Mouse (Mus musculus) MEL (cell line): ENCODE results near the gene Mrps27.

Experiments
- CHD1 ChIP-seq: IDR thresholded peaks from 2 replicates; pipeline ENCODE4 v1.6.1; 2012; ENCODE audit warnings: low read depth, mild to moderate bottlenecking, inconsistent platforms, low read length, improper control_type of control experiment
- CTCF ChIP-seq, 3 experiments: IDR thresholded peaks in 2 of 3; conservative IDR thresholded peaks in 1 of 3; 2 replicates each; pipeline ENCODE4 v1.5.1; 2011 to 2012; ENCODE audit warnings: low read length in 3 of 3, low read depth in 2 of 3, mild to moderate bottlenecking in 2 of 3, improper control_type of control experiment in 1 of 3, inconsistent platforms in 1 of 3, mixed read lengths in 1 of 3, moderate library complexity in 1 of 3; ENCODE audit not compliant: control insufficient read depth in 1 of 3, insufficient read depth in 1 of 3, poor library complexity in 1 of 3, severe bottlenecking in 1 of 3
- EP300 ChIP-seq, 2 experiments: IDR thresholded peaks; 2 replicates each; pipeline ENCODE4 v1.6.1; 2011; ENCODE audit warnings: improper control_type of control experiment in 2 of 2, low read length in 2 of 2, low read depth in 1 of 2, mild to moderate bottlenecking in 1 of 2
- ETS1 ChIP-seq: IDR thresholded peaks from 2 replicates; pipeline ENCODE4 v1.6.1; 2012; ENCODE audit warnings: low read depth, mild to moderate bottlenecking, inconsistent platforms, low read length, improper control_type of control experiment, moderate library complexity
- GATA1 ChIP-seq: IDR thresholded peaks from 2 replicates; pipeline ENCODE4 v1.6.1; 2011; ENCODE audit warnings: low read depth, low read length, improper control_type of control experiment
- HCFC1 ChIP-seq: IDR thresholded peaks from 2 replicates; pipeline ENCODE4 v1.6.1; 2012; ENCODE audit warnings: low read depth, mild to moderate bottlenecking, inconsistent platforms, low read length, improper control_type of control experiment, moderate library complexity
- JUND ChIP-seq: IDR thresholded peaks from 2 replicates; pipeline ENCODE4 v1.6.1; 2011; ENCODE audit warnings: low read depth, mild to moderate bottlenecking, improper control_type of control experiment, low read length
- MYC ChIP-seq: IDR thresholded peaks from 2 replicates; pipeline ENCODE4 v1.6.1; 2011; ENCODE audit warnings: low read depth, mild to moderate bottlenecking, low read length, improper control_type of control experiment, moderate library complexity
- POLR2A ChIP-seq, 2 experiments: IDR thresholded peaks; 2 replicates each; pipeline ENCODE4 v1.6.1; 2011 to 2012; ENCODE audit warnings: low read length in 2 of 2, mild to moderate bottlenecking in 2 of 2, control low read depth in 1 of 2, improper control_type of control experiment in 1 of 2, low read depth in 1 of 2, moderate library complexity in 1 of 2; ENCODE audit not compliant: control insufficient read depth in 1 of 2, insufficient read depth in 1 of 2, poor library complexity in 1 of 2
- POLR2AphosphoS2 ChIP-seq: IDR thresholded peaks from 2 replicates; pipeline ENCODE4 v1.6.1; 2011; ENCODE audit warnings: low read length, improper control_type of control experiment
- TBP ChIP-seq: IDR thresholded peaks from 2 replicates; pipeline ENCODE4 v1.8.0; 2011; ENCODE audit warnings: low read depth, low read length, improper control_type of control experiment
- USF1 ChIP-seq: IDR thresholded peaks from 2 replicates; pipeline ENCODE4 v1.6.1; 2014; ENCODE audit warnings: low read depth, mild to moderate bottlenecking, inconsistent platforms, low read length, improper control_type of control experiment, moderate library complexity
- USF2 ChIP-seq, 2 experiments: IDR thresholded peaks; 2 replicates each; pipeline ENCODE4 v1.6.1; 2011 to 2012; ENCODE audit warnings: improper control_type of control experiment in 2 of 2, low read length in 2 of 2, borderline replicate concordance in 1 of 2, inconsistent platforms in 1 of 2, low read depth in 1 of 2, mild to moderate bottlenecking in 1 of 2; ENCODE audit not compliant: insufficient read depth in 1 of 2

- no peak for TF ChIP-seq USF2 (IDR thresholded peaks at IDR 0.05; ENCODE audit: borderline replicate concordance in 1 of 2, insufficient read depth in 1 of 2, low read depth in 1 of 2, low read length in 2 of 2)
- TF ChIP-seq POLR2A (IDR thresholded peaks at IDR 0.05; ENCODE audit: control insufficient read depth in 1 of 2, insufficient read depth in 1 of 2, low read depth in 1 of 2, low read length in 2 of 2, poor library complexity in 1 of 2), result no peak
- no peak for TF ChIP-seq MYC
- no peak for TF ChIP-seq CHD1
- no peak for TF ChIP-seq JUND
- TF ChIP-seq GATA1, result no peak
- TF ChIP-seq EP300 (IDR thresholded peaks at IDR 0.05; ENCODE audit: low read depth in 1 of 2, low read length in 2 of 2), result no peak
- TF ChIP-seq HCFC1, result no peak
- TF ChIP-seq ETS1, result no peak
- no peak for TF ChIP-seq POLR2AphosphoS2
- TF ChIP-seq CTCF (IDR thresholded peaks at IDR 0.05 in 2 of 3, conservative IDR thresholded peaks at IDR 0.05 in 1 of 3; ENCODE audit: control insufficient read depth in 1 of 3, insufficient read depth in 1 of 3, low read depth in 2 of 3, low read length in 3 of 3, poor library complexity in 1 of 3, severe bottlenecking in 1 of 3), result no peak
- no peak for TF ChIP-seq USF1
- TF ChIP-seq TBP, result no peak
These were observed 7.0 kb downstream of the Mrps27 start for GRCm38 (mm10) chr13:99351596-99351995.
